Mouse (Mus musculus) liver, adult (tissue): ENCODE data around the gene Aldh1l1.

Experiments used
- GATA4 ChIP-seq: IDR thresholded peaks from 2 replicates; pipeline ENCODE4 v1.6.1; 2014; ENCODE audit warnings: mild to moderate bottlenecking, low read length; ENCODE audit not compliant: insufficient replicate concordance

Aldh1l1 gene

DNA sequence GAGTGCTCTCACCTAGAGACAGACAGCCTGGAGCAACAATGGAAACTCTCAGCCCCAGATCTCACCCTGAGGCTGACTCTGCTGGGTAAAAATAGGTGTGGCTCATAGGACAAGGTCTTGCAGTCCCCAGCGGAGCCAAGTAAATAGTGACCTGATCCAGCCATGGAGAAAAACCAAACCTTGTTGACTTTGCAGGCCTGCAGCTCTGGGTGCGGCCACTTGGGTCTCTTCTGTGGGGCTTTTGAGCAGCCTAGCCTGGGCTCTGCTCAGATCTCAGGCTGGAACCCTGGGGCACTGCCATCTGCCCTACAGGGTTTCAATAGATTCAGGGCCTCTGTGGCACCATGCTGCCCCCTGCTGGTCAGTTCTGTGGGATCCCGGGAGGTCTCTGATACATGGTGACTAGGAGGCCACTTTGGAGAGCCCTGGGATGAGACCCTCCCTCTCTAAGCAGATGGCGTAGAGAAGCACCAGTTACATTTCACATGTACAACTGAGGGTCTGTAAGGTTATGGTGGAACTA is 28.7 kb downstream of the Aldh1l1 start:
- TF ChIP-seq GATA4: no peak

DNA sequence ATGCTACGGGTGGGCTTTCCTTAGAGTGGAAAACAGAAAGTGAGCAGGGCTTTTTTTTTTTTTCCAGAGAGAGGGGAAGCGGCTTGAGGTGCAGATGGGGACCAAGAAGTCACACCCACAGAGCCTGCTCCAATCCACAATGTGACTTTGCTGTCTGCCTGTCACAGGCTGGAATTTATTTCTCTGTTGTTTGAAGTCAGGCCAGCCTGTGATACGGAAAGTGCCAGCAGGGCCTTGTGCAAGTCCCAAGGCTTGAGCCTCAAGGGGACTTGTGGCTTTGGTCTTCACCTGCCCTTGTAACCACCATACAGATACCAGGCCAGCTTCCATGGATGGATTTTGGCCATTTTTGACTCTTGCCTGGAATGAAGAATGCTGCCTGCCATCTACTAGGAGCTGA is 32.7 kb downstream of the Aldh1l1 start:
- no peak for TF ChIP-seq GATA4

DNA sequence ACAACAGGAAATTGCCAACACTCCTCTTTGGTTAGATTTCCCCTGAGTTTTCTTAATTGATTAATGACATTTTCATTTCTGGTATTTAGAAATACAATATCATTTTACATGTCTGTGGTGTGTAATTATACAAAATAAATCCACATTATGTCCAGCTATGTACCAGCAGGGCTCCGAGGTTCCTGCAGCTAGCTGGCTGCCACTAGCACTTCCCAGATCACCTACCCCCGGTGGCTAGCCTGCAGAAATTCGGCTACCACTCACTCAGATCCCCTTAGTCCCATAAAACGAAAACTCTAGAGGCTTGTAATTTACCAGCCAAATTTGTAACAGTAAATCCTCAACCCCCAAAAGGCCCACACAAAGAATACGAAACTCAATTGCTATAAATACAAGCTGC is 33.1 kb downstream of the Aldh1l1 start:
- TF ChIP-seq GATA4: no peak

DNA sequence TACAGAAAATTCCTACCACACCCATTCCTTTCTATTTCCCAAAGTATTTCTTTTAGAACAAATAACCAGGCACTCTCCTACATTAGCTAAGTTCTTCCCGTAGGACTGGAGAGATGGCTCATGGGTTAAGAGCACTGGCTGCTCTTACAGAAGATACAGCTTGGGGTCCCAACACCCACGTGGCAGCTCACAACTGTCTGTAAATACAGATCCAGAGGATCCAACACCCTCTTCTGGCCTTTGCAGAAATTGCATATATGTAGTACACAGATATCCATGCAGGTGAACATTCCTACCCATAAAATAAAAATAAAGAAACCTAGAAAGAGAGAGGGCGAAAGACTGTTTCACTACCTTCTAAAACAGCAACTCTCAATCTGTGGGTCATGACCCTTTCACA is 40.2 kb downstream of the Aldh1l1 start:
- TF ChIP-seq GATA4: no peak

DNA sequence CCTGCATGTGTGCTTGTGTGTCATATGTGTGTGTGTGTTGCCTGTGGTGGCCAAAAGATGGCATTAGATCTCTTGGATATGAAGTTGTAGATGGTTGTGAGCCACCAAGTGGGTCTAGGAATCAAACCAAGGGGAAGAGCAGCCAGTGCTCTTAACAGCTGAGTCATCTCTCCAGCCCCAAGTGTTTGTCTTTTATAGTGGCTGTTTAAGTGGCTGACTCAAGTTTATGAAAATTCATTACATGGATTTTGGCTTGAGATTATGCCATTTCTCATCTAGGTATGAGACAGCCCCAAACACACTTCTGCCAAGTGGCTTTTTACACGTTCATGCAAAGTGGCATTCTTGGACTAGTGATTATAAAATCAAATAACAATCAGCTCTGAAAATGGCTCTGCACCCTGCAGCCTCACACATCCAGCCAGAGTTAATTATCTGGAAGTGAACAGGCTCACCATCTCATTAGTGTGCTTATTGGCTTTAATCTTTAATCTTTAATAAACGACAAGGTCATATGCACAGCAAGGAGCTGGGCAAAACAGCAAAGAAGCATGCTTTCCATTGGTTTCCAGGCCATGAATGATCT is 43.3 kb downstream of the Aldh1l1 start:
- no peak for TF ChIP-seq GATA4

DNA sequence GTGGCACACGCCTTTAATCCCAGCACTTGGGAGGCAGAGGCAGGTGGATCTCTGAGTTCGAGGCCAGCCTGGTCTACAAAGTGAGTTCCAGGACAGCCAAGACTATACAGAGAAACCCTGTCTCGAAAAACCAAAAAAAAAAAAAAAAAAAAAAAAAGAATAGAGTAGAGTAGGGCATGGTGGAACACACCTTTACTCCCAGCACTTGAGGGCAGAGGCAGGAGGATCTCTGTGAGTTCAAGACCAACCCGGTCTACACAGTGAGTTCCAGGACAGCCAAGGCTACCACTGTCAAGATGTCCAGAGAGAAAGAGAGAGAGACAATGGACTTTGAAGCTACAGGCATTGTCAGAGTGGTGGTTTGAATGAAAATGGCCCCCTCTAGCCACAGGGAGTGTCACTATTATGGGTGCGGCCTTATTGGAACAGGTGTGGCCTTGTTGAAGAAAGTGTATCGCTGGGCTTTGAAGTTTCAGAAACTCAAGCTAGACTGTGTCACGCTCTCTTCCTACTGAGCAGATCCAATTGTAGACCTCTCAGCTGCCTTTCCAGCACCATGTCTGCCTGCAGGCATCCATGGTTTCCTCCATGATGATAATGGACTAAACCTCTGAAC is 46.5 kb downstream of the Aldh1l1 start:
- no peak for TF ChIP-seq GATA4

DNA sequence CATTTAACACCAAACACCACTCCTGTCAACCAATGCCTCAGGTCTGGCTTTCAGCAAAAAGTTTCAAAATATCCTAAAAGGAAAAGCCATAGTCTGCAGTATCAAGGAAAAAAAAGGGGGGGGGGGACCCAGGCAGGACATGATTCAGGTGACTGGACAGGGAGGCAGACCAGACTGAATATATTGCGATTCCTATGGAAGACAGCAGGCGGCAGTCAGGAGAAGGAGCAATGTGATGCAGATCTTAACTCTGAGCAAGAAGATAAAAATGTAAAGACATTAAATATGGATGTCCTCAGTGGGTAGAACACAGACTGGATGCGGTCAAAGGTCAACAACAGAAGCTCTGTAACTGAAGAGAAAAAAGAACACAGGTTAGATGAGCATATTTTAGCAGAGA is 47.3 kb downstream of the Aldh1l1 start:
- no peak for TF ChIP-seq GATA4

DNA sequence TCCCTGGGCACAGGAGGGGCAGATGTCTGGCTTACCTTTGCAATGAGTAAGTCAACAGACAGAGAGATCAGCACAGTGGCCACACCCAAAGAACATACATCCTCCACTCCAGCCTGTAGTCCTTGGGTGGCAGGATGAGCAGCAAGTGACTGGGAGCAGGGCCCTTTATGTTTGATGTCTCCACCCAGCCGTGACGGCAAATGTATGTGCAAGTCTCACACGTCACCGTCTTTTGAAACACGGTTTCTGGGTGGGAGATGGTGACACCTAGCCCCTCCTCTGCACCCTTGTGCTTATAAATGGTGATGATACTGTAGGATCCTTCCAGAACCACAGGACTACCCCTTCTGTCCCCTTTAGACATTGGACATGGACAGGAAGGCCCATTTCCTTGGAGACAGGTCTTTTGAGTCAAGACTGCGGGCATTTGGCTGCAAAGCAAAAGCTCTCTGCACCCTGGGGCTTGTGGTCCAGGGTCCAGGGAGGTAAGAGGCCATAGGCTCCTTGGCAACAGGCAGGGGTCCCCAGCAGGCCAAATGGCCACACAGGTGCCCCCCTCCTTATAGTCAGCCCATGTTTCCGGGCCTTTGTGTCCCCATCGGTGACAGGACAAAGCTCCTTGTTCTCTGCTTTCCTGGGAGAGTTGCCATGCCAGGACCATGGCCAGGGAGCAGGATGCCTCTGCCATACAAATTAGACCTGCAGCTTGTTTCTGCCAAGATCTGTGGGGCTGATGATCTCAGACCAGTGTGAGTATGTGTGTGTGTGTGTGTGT is 48.7 kb downstream of the Aldh1l1 start:
- no peak for TF ChIP-seq GATA4

DNA sequence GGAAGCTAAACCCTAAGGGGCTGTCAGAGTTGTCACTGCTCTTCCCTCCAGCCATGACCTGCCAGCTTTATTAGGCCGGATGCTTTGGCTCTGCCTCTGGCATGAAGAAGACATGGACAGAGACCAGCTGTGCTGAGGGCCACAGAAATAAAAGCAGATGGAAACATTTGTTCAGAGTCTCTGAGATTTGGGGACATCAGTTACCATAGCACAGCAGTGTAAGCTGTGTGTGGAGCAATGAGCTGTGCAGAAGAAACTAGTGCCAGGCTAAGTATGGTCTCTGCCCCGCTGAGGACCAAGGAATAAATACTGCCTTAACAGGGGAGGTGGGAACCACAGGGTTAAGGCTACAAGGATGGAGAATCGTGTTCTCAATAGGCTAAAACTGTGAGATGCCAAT is 50.6 kb downstream of the Aldh1l1 start:
- no peak for TF ChIP-seq GATA4

DNA sequence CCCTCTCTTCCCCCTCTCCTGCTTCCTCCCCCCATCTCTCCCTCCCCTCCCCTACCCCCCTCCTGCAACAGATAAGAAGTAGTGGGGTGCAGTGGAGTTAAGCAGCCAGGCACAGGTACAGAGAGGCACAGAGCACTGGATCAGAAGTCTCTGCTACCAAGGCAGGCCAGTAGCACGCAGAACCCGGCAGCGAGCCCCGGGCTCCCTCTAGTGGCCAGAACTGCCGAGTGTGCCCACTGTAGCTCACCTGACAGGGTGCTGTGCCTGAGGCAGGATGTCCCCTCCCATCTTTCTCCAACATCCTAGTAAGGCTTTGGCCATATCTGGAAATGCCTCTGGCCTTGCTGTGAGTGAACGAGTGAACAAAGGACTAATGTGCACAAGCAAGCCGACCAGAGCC is 51.7 kb downstream of the Aldh1l1 start:
- TF ChIP-seq GATA4: no peak

DNA sequence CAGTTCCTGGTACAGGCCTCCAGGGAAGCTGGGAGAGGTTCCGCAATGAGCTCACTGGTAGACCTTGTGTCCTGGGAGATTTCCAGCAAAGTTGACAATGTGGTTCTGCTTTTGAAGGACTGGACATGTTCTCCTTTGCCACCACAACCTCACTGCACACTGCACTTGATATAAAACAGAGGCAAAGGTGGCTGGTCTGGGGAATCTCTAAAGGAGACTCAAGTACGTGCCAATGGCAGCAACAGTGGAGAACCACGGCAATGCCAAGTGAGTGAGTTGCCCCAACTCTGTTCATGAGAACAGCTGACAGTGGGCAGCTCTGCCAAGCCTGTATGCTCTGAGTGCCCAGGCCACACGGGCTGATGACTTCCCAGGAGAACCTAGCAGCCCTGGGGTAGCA is 53.0 kb downstream of the Aldh1l1 start:
- TF ChIP-seq GATA4: no peak

DNA sequence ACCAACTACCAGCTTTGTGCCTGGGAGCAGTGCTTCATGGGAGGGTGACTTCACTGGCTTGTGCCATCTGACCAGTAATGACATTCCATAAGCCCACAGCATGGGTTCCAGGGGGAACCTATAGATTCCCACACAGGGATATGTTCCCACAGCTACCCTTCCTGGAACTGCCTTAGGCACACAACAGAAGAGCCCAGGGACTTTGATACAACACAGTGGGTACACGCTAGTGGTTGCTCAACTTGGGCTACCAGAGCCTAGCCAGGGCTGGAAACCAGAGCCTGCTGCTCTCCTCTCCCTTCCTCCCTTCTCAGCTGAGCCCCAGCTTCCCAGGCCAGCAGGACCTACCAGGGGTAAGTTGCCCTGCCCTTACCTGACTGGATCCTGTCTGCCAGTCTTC is 54.3 kb downstream of the Aldh1l1 start:
- TF ChIP-seq GATA4: no peak

DNA sequence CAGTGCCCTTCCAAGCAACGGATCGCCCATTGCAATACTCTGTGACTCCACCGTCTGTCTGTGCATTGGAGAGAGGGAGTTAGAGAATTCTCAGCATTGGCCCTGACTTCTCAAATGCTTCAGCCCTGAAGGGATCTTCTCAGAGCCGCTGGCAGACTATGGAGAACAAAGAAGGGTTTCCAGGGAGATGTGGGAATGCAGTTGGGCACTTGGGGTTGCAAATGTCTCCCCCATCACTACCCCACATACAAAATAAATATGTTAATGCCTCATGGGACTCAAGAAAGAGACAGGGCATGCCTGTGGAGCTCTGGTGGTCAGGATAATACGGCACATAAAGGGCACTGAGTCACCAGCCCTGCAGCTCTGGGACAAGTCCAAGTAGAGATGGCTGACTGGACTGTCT is 55.1 kb downstream of the Aldh1l1 start:
- TF ChIP-seq GATA4: no peak

DNA sequence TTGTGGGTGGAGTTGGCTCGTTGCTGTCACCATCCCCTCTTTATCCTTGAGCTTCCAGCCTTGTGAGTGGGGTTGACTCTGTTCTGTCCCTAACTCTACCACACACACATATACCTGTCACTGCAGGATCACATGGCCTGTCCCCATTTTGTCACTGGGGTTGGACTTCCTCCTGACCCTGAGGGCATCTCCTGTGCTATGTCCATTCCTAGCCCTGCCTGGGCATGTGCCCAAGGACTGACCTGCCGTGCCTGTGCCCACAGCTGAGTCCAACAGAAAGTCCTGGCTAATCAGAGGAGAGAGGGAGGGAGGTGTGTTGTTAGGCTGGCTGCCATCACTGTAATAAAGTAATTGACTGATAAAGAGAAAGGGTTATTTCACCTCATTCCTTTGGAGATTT is 58.2 kb downstream of the Aldh1l1 start:
- peak; percentile 55; the same call in 1 of the 2 replicates for TF ChIP-seq GATA4

DNA sequence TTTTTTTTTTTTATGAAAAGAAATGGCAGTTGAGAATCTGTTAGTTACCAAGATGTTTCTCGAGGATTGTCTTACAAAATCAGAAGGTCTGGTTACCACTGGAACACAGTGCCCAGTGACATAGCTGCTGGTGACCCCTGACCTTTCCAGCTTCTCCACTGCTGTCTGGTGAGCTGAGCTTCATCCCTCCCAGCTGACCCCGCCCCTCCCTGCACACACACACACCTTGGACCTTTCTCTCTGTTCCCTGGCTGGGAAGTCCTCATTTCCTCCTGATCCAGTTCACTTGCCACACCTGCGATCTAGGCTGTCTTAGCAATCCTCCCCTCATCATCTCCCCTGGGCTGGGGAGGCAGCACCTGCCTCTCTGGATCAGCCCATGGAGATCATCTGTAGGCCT is 60.0 kb downstream of the Aldh1l1 start:
- no peak for TF ChIP-seq GATA4

DNA sequence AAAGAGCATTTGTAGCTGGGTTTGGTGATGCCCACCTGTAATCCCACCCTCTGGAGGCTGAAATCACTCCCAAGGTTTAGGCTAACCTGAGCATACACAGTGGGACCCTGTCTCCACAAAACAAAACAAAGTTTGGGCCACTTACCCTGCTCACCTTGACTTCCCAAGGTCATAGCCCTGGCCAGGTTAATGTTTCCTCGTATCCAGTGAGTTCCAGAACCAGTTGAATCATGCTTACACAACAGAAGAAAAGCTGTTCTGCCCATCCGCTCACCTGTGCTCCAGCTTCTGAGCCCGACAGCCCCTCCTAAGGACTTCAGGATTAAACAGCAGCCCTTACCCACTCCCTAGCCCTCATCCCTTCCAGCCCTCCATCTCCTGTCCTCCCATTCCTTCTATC is 60.8 kb downstream of the Aldh1l1 start:
- no peak for TF ChIP-seq GATA4

DNA sequence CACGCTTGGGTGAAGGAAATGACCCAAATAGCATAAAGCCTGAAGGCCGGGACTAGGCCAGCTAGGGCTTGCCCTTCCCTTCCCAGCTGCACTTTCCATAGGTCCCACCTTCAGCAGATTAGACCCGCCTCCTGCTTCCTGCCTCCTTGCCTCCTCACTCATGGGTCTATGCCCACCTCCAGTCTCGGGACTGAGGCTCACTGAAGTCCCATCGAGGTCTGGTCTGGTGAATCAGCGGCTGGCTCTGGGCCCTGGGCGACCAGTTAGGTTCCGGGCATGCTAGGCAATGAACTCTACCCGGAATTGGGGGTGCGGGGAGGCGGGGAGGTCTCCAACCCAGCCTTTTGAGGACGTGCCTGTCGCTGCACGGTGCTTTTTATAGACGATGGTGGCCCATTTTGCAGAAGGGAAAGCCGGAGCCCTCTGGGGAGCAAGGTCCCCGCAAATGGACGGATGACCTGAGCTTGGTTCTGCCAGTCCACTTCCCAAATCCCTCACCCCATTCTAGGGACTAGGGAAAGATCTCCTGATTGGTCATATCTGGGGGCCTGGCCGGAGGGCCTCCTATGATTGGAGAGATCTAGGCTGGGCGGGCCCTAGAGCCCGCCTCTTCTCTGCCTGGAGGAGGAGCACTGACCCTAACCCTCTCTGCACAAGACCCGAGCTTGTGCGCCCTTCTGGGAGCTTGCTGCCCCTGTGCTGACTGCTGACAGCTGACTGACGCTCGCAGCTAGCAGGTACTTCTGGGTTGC is 64.1 kb downstream of the Aldh1l1 start:
- no peak for TF ChIP-seq GATA4
